Mouse (Mus musculus) MEL (cell line): Measurements from ENCODE around the gene Psmb5. TPM values are rescaled to one million over a fixed set of nuclear protein-coding genes. Genes with fewer than 3 reads are reported as not detected.

Source experiments
- DNase-seq: peaks from one replicate; pipeline ENCODE4 v3.0.0; 2011; ENCODE audit warnings: low read depth, low spot score
- H3K27ac ChIP-seq: 2 replicates; pipeline ENCODE4 v1.5.1; 2012; ENCODE audit warnings: low read depth, mild to moderate bottlenecking, control low read depth, low read length, moderate library complexity; ENCODE audit not compliant: control insufficient read depth
- H3K27me3 ChIP-seq, 2 experiments: fragments of 150-350 bp in 1 of 2; sonication (generic) in 1 of 2; 2 replicates each; pipeline ENCODE4 v1.6.1; 2012; ENCODE audit warnings: low read length in 2 of 2, mild to moderate bottlenecking in 2 of 2, improper control_type of control experiment in 1 of 2, moderate library complexity in 1 of 2; ENCODE audit not compliant: insufficient read depth in 2 of 2, control insufficient read depth in 1 of 2
- H3K36me3 ChIP-seq, 2 experiments: 2 replicates each; pipeline ENCODE4 v1.6.1; 2012 to 2014; ENCODE audit warnings: low read length in 2 of 2, improper control_type of control experiment in 1 of 2, inconsistent platforms in 1 of 2, mild to moderate bottlenecking in 1 of 2; ENCODE audit not compliant: insufficient read depth in 2 of 2, control insufficient read depth in 1 of 2
- H3K4me1 ChIP-seq, 2 experiments: fragments of 150-350 bp in 1 of 2; sonication (generic) in 1 of 2; 2 replicates each; pipeline ENCODE4 v1.6.1; 2012; ENCODE audit warnings: low read length in 2 of 2, improper control_type of control experiment in 1 of 2, mild to moderate bottlenecking in 1 of 2; ENCODE audit not compliant: insufficient read depth in 2 of 2, control insufficient read depth in 1 of 2
- H3K4me3 ChIP-seq, 2 experiments: fragments of 150-350 bp in 1 of 2; sonication (generic) in 1 of 2; 2 replicates each; pipeline ENCODE4 v1.5.1; 2012; ENCODE audit warnings: low read depth in 2 of 2, low read length in 2 of 2, mild to moderate bottlenecking in 2 of 2, moderate library complexity in 2 of 2, control low read depth in 1 of 2, improper control_type of control experiment in 1 of 2; ENCODE audit not compliant: control insufficient read depth in 1 of 2, insufficient read depth in 1 of 2
- H3K79me2 ChIP-seq: 2 replicates; pipeline ENCODE4 v1.6.1; 2012; ENCODE audit warnings: mild to moderate bottlenecking, low read length, moderate library complexity; ENCODE audit not compliant: control insufficient read depth, poor library complexity, insufficient read depth
- H3K9ac ChIP-seq: 2 replicates; pipeline ENCODE4 v1.6.1; 2012; ENCODE audit warnings: low read depth, mild to moderate bottlenecking, control low read depth, low read length, moderate library complexity; ENCODE audit not compliant: control insufficient read depth, poor library complexity, severe bottlenecking
- H3K9me3 ChIP-seq: fragments of 150-350 bp; sonication (generic); replicated peaks from 2 replicates; pipeline ENCODE4 v1.6.1; 2012; ENCODE audit warnings: mild to moderate bottlenecking, low read length, improper control_type of control experiment, moderate library complexity; ENCODE audit not compliant: insufficient read depth
- BHLHE40 ChIP-seq: IDR thresholded peaks from 2 replicates; pipeline ENCODE4 v1.6.1; 2012; ENCODE audit warnings: low read depth, mild to moderate bottlenecking, inconsistent platforms, low read length, improper control_type of control experiment, borderline replicate concordance
- CHD1 ChIP-seq: IDR thresholded peaks from 2 replicates; pipeline ENCODE4 v1.6.1; 2012; ENCODE audit warnings: low read depth, mild to moderate bottlenecking, inconsistent platforms, low read length, improper control_type of control experiment
- CHD2 ChIP-seq: IDR thresholded peaks from 2 replicates; pipeline ENCODE4 v1.6.1; 2011; ENCODE audit warnings: low read length, improper control_type of control experiment
- CTCF ChIP-seq, 3 experiments: IDR thresholded peaks in 2 of 3; conservative IDR thresholded peaks in 1 of 3; 2 replicates each; pipeline ENCODE4 v1.5.1; 2011 to 2012; ENCODE audit warnings: low read length in 3 of 3, low read depth in 2 of 3, mild to moderate bottlenecking in 2 of 3, improper control_type of control experiment in 1 of 3, inconsistent platforms in 1 of 3, mixed read lengths in 1 of 3, moderate library complexity in 1 of 3; ENCODE audit not compliant: control insufficient read depth in 1 of 3, insufficient read depth in 1 of 3, poor library complexity in 1 of 3, severe bottlenecking in 1 of 3
- E2F4 ChIP-seq: IDR thresholded peaks from 2 replicates; pipeline ENCODE4 v1.6.1; 2011; ENCODE audit warnings: low read depth, low read length, improper control_type of control experiment, borderline replicate concordance
- ELF1 ChIP-seq: IDR thresholded peaks from 2 replicates; pipeline ENCODE4 v1.6.1; 2014; ENCODE audit warnings: low read depth, mild to moderate bottlenecking, inconsistent platforms, low read length, improper control_type of control experiment, moderate library complexity
- EP300 ChIP-seq, 2 experiments: IDR thresholded peaks; 2 replicates each; pipeline ENCODE4 v1.6.1; 2011; ENCODE audit warnings: improper control_type of control experiment in 2 of 2, low read length in 2 of 2, low read depth in 1 of 2, mild to moderate bottlenecking in 1 of 2
- ETS1 ChIP-seq: IDR thresholded peaks from 2 replicates; pipeline ENCODE4 v1.6.1; 2012; ENCODE audit warnings: low read depth, mild to moderate bottlenecking, inconsistent platforms, low read length, improper control_type of control experiment, moderate library complexity
- GABPA ChIP-seq: IDR thresholded peaks from 2 replicates; pipeline ENCODE4 v1.6.1; 2012; ENCODE audit warnings: low read depth, mild to moderate bottlenecking, inconsistent platforms, low read length, improper control_type of control experiment, moderate library complexity
- GATA1 ChIP-seq: IDR thresholded peaks from 2 replicates; pipeline ENCODE4 v1.6.1; 2011; ENCODE audit warnings: low read depth, low read length, improper control_type of control experiment
- HCFC1 ChIP-seq: IDR thresholded peaks from 2 replicates; pipeline ENCODE4 v1.6.1; 2012; ENCODE audit warnings: low read depth, mild to moderate bottlenecking, inconsistent platforms, low read length, improper control_type of control experiment, moderate library complexity
- JUND ChIP-seq: IDR thresholded peaks from 2 replicates; pipeline ENCODE4 v1.6.1; 2011; ENCODE audit warnings: low read depth, mild to moderate bottlenecking, improper control_type of control experiment, low read length
- MAFK ChIP-seq: IDR thresholded peaks from 2 replicates; pipeline ENCODE4 v1.6.1; 2011; ENCODE audit warnings: low read depth, mild to moderate bottlenecking, low read length, improper control_type of control experiment, borderline replicate concordance
- MAX ChIP-seq: IDR thresholded peaks from 2 replicates; pipeline ENCODE4 v1.6.1; 2011; ENCODE audit warnings: low read length, improper control_type of control experiment
- MAZ ChIP-seq: IDR thresholded peaks from 2 replicates; pipeline ENCODE4 v1.6.1; 2012; ENCODE audit warnings: low read depth, mild to moderate bottlenecking, inconsistent platforms, low read length, improper control_type of control experiment
- MEF2A ChIP-seq: IDR thresholded peaks from 2 replicates; pipeline ENCODE4 v1.6.1; 2014; ENCODE audit warnings: low read depth, mild to moderate bottlenecking, inconsistent platforms, low read length, improper control_type of control experiment; ENCODE audit not compliant: poor library complexity, insufficient replicate concordance, severe bottlenecking; ENCODE audit errors: extremely low read depth
- MXI1 ChIP-seq: IDR thresholded peaks from 2 replicates; pipeline ENCODE4 v1.6.1; 2011; ENCODE audit warnings: mild to moderate bottlenecking, low read depth, low read length, improper control_type of control experiment
- MYB ChIP-seq: IDR thresholded peaks from 2 replicates; pipeline ENCODE4 v1.6.1; 2011; ENCODE audit warnings: mild to moderate bottlenecking, low read depth, low read length, improper control_type of control experiment
- MYC ChIP-seq: IDR thresholded peaks from 2 replicates; pipeline ENCODE4 v1.6.1; 2011; ENCODE audit warnings: low read depth, mild to moderate bottlenecking, low read length, improper control_type of control experiment, moderate library complexity
- NELFE ChIP-seq: IDR thresholded peaks from 2 replicates; pipeline ENCODE4 v1.6.1; 2011; ENCODE audit warnings: low read depth, low read length, improper control_type of control experiment
- NRF1 ChIP-seq: IDR thresholded peaks from 2 replicates; pipeline ENCODE4 v1.6.1; 2014; ENCODE audit warnings: low read depth, mild to moderate bottlenecking, inconsistent platforms, low read length, improper control_type of control experiment, moderate library complexity; ENCODE audit not compliant: poor library complexity, insufficient read depth, severe bottlenecking
- POLR2A ChIP-seq, 2 experiments: IDR thresholded peaks; 2 replicates each; pipeline ENCODE4 v1.6.1; 2011 to 2012; ENCODE audit warnings: low read length in 2 of 2, mild to moderate bottlenecking in 2 of 2, control low read depth in 1 of 2, improper control_type of control experiment in 1 of 2, low read depth in 1 of 2, moderate library complexity in 1 of 2; ENCODE audit not compliant: control insufficient read depth in 1 of 2, insufficient read depth in 1 of 2, poor library complexity in 1 of 2
- POLR2AphosphoS2 ChIP-seq: IDR thresholded peaks from 2 replicates; pipeline ENCODE4 v1.6.1; 2011; ENCODE audit warnings: low read length, improper control_type of control experiment
- POLR2AphosphoS5 ChIP-seq: IDR thresholded peaks from 2 replicates; pipeline ENCODE4 v1.6.1; 2012; ENCODE audit warnings: low read depth, borderline replicate concordance, mild to moderate bottlenecking, inconsistent platforms, low read length, moderate library complexity, mixed read lengths
- RAD21 ChIP-seq: IDR thresholded peaks from 2 replicates; pipeline ENCODE4 v1.6.1; 2011; ENCODE audit warnings: mild to moderate bottlenecking, low read depth, low read length, improper control_type of control experiment
- RCOR1 ChIP-seq: IDR thresholded peaks from 2 replicates; pipeline ENCODE4 v1.6.1; 2012; ENCODE audit warnings: low read depth, mild to moderate bottlenecking, inconsistent platforms, low read length, improper control_type of control experiment
- SIN3A ChIP-seq: IDR thresholded peaks from 2 replicates; pipeline ENCODE4 v1.6.1; 2012; ENCODE audit warnings: low read length, improper control_type of control experiment, inconsistent platforms
- SMC3 ChIP-seq: IDR thresholded peaks from 2 replicates; pipeline ENCODE4 v1.6.1; 2011; ENCODE audit warnings: low read depth, low read length, improper control_type of control experiment
- TAL1 ChIP-seq: IDR thresholded peaks from 2 replicates; pipeline ENCODE4 v1.6.1; 2012; ENCODE audit warnings: mild to moderate bottlenecking, inconsistent platforms, low read length, moderate library complexity, mixed read lengths
- TBP ChIP-seq: IDR thresholded peaks from 2 replicates; pipeline ENCODE4 v1.8.0; 2011; ENCODE audit warnings: low read depth, low read length, improper control_type of control experiment
- TCF12 ChIP-seq: IDR thresholded peaks from 2 replicates; pipeline ENCODE4 v1.6.1; 2014; ENCODE audit warnings: low read depth, mild to moderate bottlenecking, inconsistent platforms, low read length, improper control_type of control experiment, moderate library complexity
- USF1 ChIP-seq: IDR thresholded peaks from 2 replicates; pipeline ENCODE4 v1.6.1; 2014; ENCODE audit warnings: low read depth, mild to moderate bottlenecking, inconsistent platforms, low read length, improper control_type of control experiment, moderate library complexity
- USF2 ChIP-seq, 2 experiments: IDR thresholded peaks; 2 replicates each; pipeline ENCODE4 v1.6.1; 2011 to 2012; ENCODE audit warnings: improper control_type of control experiment in 2 of 2, low read length in 2 of 2, borderline replicate concordance in 1 of 2, inconsistent platforms in 1 of 2, low read depth in 1 of 2, mild to moderate bottlenecking in 1 of 2; ENCODE audit not compliant: insufficient read depth in 1 of 2
- ZKSCAN1 ChIP-seq: IDR thresholded peaks from 2 replicates; pipeline ENCODE4 v1.6.1; 2012; ENCODE audit warnings: low read depth, mild to moderate bottlenecking, inconsistent platforms, low read length, improper control_type of control experiment, moderate library complexity
- ZMIZ1 ChIP-seq: IDR thresholded peaks from 2 replicates; pipeline ENCODE4 v1.6.1; 2012; ENCODE audit warnings: low read depth, mild to moderate bottlenecking, inconsistent platforms, low read length, improper control_type of control experiment, moderate library complexity
- ZNF384 ChIP-seq: IDR thresholded peaks from 2 replicates; pipeline ENCODE4 v1.6.1; 2012; ENCODE audit warnings: low read depth, mild to moderate bottlenecking, inconsistent platforms, low read length, improper control_type of control experiment
- polyA plus RNA-seq, 2 experiments: library from polyadenylated mRNA; stranded (reverse) in 1 of 2; unstranded in 1 of 2; fragments of >175 nt in 1 of 2; fragments of >200 nt in 1 of 2; gene quantifications; 2 replicates each; pipeline versions ENCODE4 v1.2.1 to v1.2.4; 2012; ENCODE audit warnings: low replicate concordance in 2 of 2, low read depth in 1 of 2; ENCODE audit not compliant: insufficient read length in 2 of 2, insufficient read depth in 1 of 2, missing spikeins in 1 of 2
- total RNA-seq: library from RNA; depleted of rRNA; stranded (reverse); fragments of 300-350 nt; gene quantifications from 2 replicates; pipeline ENCODE4 v1.2.3, GENCODE M21; 2012

The Psmb5 gene
- total and polyA plus RNA-seq, 3 experiments = 305 to 546 (median 318) TPM

DNA sequence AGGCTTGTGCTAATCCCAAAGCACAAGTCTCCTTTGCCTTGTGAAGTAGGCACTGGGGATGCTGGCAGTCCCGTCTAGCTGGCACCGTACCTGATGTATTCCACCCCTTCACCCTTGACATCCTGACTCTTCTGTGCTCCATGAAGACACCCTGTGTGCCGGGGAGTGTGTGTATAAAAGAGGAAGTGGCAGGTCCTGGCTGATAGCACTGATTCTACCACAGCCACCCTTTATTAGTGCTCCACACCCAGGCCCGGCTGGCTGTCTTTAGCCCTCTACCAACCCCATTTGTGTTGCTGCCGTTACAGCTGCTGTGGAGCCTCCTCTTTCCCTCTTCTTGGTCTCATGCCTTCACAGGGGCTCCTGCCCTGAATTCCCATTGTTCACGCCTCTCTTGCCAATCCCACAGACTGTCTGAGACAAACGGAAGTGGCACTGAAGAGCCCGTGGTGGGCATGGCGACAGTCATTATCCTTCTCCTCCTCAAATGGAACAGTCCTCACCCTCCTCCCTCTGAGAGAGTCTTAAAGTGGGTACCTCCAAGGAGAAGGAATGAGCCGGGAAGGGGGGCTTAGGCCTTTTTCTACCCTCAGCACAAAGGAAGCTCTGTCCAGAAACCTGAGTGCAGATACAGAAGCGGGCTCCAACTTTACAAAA lies 12.9 kb upstream of the Psmb5 start:
- Histone ChIP-seq H3K79me2 (no peaks in the 10 kb centered on the region), H3K9me3 (no peaks in the 10 kb centered on the region), H3K36me3 (peaks cover 0 to 14% of the 10 kb centered on the region in 2 experiments; a peak in 2 of 4 replicates), H3K27me3 (no peaks in the 10 kb centered on the region), H3K4me1 (peaks cover 4 to 21% of the 10 kb centered on the region in 2 experiments), H3K4me3 (no peak overlapping the region), H3K9ac (no peak overlapping the region), H3K27ac (peak overlapping the region; percentile 34)
- peak; percentile 87 for DNase-seq
- TF ChIP-seq ELF1 (no peak), MYB (no peak), RAD21 (no peak), TAL1 (peak; percentile 57), POLR2AphosphoS2 (no peak), EP300 (IDR thresholded peaks at IDR 0.05; ENCODE audit: low read depth in 1 of 2, low read length in 2 of 2) (peak; percentile 70 to 81; a peak in 3 of 4 replicates), USF1 (no peak), ZNF384 (no peak), BHLHE40 (peak; percentile 32; the same call in 1 of the 2 replicates), ETS1 (0 out of 2 replicates have a peak, but pooled peaks have one; percentile 28), SIN3A (no peak), MXI1 (no peak; the same call in 1 of the 2 replicates), JUND (no peak), CHD2 (no peak), SMC3 (no peak; the same call in 1 of the 2 replicates), USF2 (IDR thresholded peaks at IDR 0.05; ENCODE audit: borderline replicate concordance in 1 of 2, insufficient read depth in 1 of 2, low read depth in 1 of 2, low read length in 2 of 2) (no peak), NRF1 (no peak), MAFK (no peak), TBP (no peak), GATA1 (peak; percentile 67; the same call in 1 of the 2 replicates), MAZ (0 out of 2 replicates have a peak, but pooled peaks have one; percentile 24), POLR2AphosphoS5 (no peak), MAX (no peak), CHD1 (no peak), ZKSCAN1 (no peak), HCFC1 (0 out of 2 replicates have a peak, but pooled peaks have one; percentile 13), GABPA (no peak), E2F4 (no peak), NELFE (no peak), MEF2A (no peak), MYC (no peak), ZMIZ1 (no peak), CTCF (IDR thresholded peaks at IDR 0.05 in 2 of 3, conservative IDR thresholded peaks at IDR 0.05 in 1 of 3; ENCODE audit: control insufficient read depth in 1 of 3, insufficient read depth in 1 of 3, low read depth in 2 of 3, low read length in 3 of 3, poor library complexity in 1 of 3, severe bottlenecking in 1 of 3) (no peak), TCF12 (peak; percentile 79), POLR2A (IDR thresholded peaks at IDR 0.05; ENCODE audit: control insufficient read depth in 1 of 2, insufficient read depth in 1 of 2, low read depth in 1 of 2, low read length in 2 of 2, poor library complexity in 1 of 2) (no peak), RCOR1 (peak; percentile 98)
